Mouse (Mus musculus) stomach, postnatal 0 days (tissue): ENCODE measurements around the gene Zfp239. TPM values are rescaled to one million over a fixed set of nuclear protein-coding genes. Genes with fewer than 3 reads are reported as not detected.

Experiments used
- ATAC-seq: fragments of 200-750 bp; cut with Nextera tagmentation; 2 replicates; pipeline ENCODE4 v1.8.0; 2017; ENCODE audit not compliant: low FRiP score, low TSS enrichment
- DNase-seq: peaks from one replicate; pipeline ENCODE4 v3.0.0-alpha.2; 2016; ENCODE audit warnings: low spot score
- H3K27ac ChIP-seq: fragments of 300-500 bp; sonication (generic); replicated peaks from 2 replicates; pipeline ENCODE4 v1.5.1; 2014; ENCODE audit warnings: mild to moderate bottlenecking, control low read depth
- H3K27me3 ChIP-seq: fragments of 300-500 bp; sonication (generic); 2 replicates; pipeline ENCODE4 v1.6.1; 2014; ENCODE audit warnings: low read length; ENCODE audit not compliant: control insufficient read depth, insufficient read depth
- H3K36me3 ChIP-seq: fragments of 300-500 bp; sonication (generic); 2 replicates; pipeline ENCODE4 v1.6.1; 2014; ENCODE audit warnings: low read length, mixed read lengths; ENCODE audit not compliant: control insufficient read depth, insufficient read depth
- H3K4me1 ChIP-seq: fragments of 300-500 bp; sonication (generic); replicated peaks from 2 replicates; pipeline ENCODE4 v1.6.1; 2014; ENCODE audit warnings: antibody characterized with exemption; ENCODE audit not compliant: control insufficient read depth, insufficient read depth
- H3K4me2 ChIP-seq: fragments of 300-500 bp; sonication (generic); replicated peaks from 2 replicates; pipeline ENCODE4 v1.6.1; 2014; ENCODE audit warnings: low read depth, mild to moderate bottlenecking, control low read depth, moderate library complexity
- H3K4me3 ChIP-seq: fragments of 300-500 bp; sonication (generic); 2 replicates; pipeline ENCODE4 v1.5.1; 2014; ENCODE audit warnings: low read depth, low read length, control low read depth
- H3K9ac ChIP-seq: fragments of 300-500 bp; sonication (generic); 2 replicates; pipeline ENCODE4 v1.6.1; 2014; ENCODE audit warnings: mild to moderate bottlenecking, low read length, control low read depth, mixed read lengths
- H3K9me3 ChIP-seq: fragments of 300-500 bp; sonication (generic); 2 replicates; pipeline ENCODE4 v1.6.1; 2016; ENCODE audit warnings: low read length; ENCODE audit not compliant: control insufficient read depth
- CTCF ChIP-seq: IDR thresholded peaks from 2 replicates; pipeline ENCODE4 v1.5.1; 2016; ENCODE audit warnings: antibody characterized with exemption, low read depth, mild to moderate bottlenecking, moderate library complexity
- EP300 ChIP-seq: optimal IDR thresholded peaks from 2 replicates; pipeline ENCODE3; 2016; ENCODE audit warnings: antibody characterized with exemption
- WGBS: fragments of 180-500 bp; shearing (Covaris S2); extraction: QIAGEN DNeasy Blood & Tissue Kit; methylation state at CpG from one replicate; pipeline ENCODE4 v1.1.7; 2014; 5-methylcytosine and 5-hydroxymethylcytosine counted together
- polyA plus RNA-seq: library from polyadenylated mRNA; unstranded; fragments of >200 nt; fragmentation: Nextera tagmentation; extraction: Ambion mirVana; gene quantifications from 2 replicates; pipeline ENCODE4 v1.2.1, GENCODE M21; 2015

Gene Zfp239
- polyA plus RNA-seq, 1 experiment from 2014 or later: 2.0 TPM

GRCm38 (mm10) chr6:117920659-117921640 lies 59.0 kb downstream of the Zfp239 start:
- Histone ChIP-seq H3K27ac (no peak overlapping the region), H3K27me3 (no peaks in the 10 kb centered on the region), H3K4me2 (no peak overlapping the region), H3K36me3 (0 out of 2 replicates have a peak, but pooled peaks cover 4% of the 10 kb centered on the region), H3K9ac (no peak overlapping the region), H3K9me3 (no peaks in the 10 kb centered on the region), H3K4me3 (no peak overlapping the region), H3K4me1 (no peaks in the 10 kb centered on the region)
- no peak for ATAC-seq
- TF ChIP-seq EP300: no peak
- peak; percentile 91 for TF ChIP-seq CTCF
- DNase-seq: peak; percentile 52
- WGBS: 43% methylated on average over 3 of the region's 3 CpGs

GRCm38 (mm10) chr6:117922041-117922440 lies 60.1 kb downstream of the Zfp239 start:
- H3K27me3 ChIP-seq: no peaks in the 10 kb centered on the region
- no peak overlapping the region for H3K4me3 ChIP-seq
- ATAC-seq: no peak
- no peak for DNase-seq
- no peaks in the 10 kb centered on the region for H3K9me3 ChIP-seq
- 72% methylated on average over 3 of the region's 3 CpGs for WGBS
- no peaks in the 10 kb centered on the region for H3K4me1 ChIP-seq
- TF ChIP-seq EP300: no peak
- no peak for TF ChIP-seq CTCF
- no peak overlapping the region for H3K4me2 ChIP-seq
- H3K36me3 ChIP-seq: peaks cover 7% of the 10 kb centered on the region; the same call in 1 of the 2 replicates
- H3K27ac ChIP-seq: no peak overlapping the region
- H3K9ac ChIP-seq: no peak overlapping the region

Other genes starting within 250 kb of the Zfp239 start
- gene Zfp637, start 20.9 kb upstream of the Zfp239 start, polyA plus RNA-seq: 59.2 and 60.3 TPM in 2 replicates
- 388 and 401 TPM in 2 replicates for gene Hnrnpf, start 38.2 kb downstream of the Zfp239 start, polyA plus RNA-seq
- 4.2 and 5.8 TPM in 2 replicates for gene Fxyd4, start 75.6 kb downstream of the Zfp239 start, polyA plus RNA-seq
- gene Rasgef1a, start 149.3 kb downstream of the Zfp239 start, polyA plus RNA-seq: 0.13 and 0.19 TPM in 2 replicates